Mouse (Mus musculus): Measurements from ENCODE around the gene Ube2cbp. TPM values are rescaled to one million over a fixed set of nuclear protein-coding genes. Genes with fewer than 3 reads are reported as not detected.

The Ube2cbp gene
- polyA plus RNA-seq, 1 experiment from 2014 or later: 4.4 TPM

DNA sequence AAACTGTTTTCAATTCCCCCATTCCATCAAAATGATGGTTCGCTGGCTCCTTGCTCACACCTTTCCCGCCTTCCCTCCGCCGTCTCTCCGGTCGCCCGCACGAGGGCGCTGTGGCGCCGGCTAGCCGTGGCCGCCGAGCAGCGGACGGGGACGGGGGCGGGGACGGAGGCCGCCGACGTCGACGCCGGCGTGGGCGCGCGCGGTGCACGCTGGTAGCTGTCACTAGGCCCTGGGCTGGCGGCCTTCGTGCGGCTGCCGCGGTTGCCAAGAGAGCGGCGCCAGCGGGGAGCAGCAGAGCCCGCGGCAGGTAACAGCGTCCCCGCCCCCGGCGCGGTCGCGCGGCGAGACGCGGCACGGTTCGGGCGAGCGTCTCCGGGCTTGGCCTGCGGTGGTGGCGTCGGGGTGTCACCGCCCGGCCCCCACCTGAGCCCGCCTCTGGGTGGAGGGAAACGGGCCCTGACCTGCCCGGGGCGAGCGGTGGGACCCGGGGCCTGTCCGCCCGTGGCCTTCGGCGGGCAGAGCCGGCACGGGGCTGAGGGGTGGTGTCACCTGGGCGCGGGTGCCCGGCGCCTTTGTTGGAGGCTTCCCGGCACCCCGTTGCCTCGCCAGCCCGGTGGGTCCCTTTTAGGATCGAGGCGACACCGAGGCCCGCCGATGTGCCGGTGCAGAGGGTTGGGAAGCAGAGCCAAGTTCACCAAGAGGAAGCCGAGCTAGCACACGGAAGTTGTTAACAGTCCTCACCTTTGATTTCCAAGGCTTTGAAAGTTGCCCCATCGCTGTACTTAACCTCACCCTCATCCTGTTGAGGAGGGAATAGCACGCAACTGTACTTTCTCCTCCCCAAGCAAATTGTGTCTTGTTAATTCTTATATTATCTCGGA, 2.5 kb upstream of the Ube2cbp start, which contains the start of gene Dop1a:
Dop1a (plus strand) TSS at position 165 of the 881 bp plus-strand sequence.
- Histone ChIP-seq H3K27ac (replicated peaks) (peak within 1 kb of the TSS; percentile 86), H3K4me2 (replicated peaks) (peak within 1 kb of the TSS; percentile 55), H3K9me3 (no peaks in the 10 kb centered on the region), H3K27me3 (peaks cover 7% of the 10 kb centered on the region; the same call in 1 of the 2 replicates), H3K4me1 (peaks cover 19% of the 10 kb centered on the region), H3K36me3 (no peaks in the 10 kb centered on the region), H3K4me3 (peak within 1 kb of the TSS; percentile 91), H3K9ac (replicated peaks) (peak within 1 kb of the TSS; percentile 89)
- under 1% methylated on average over 91 of the region's 93 CpGs for WGBS
- ATAC-seq (replicated peaks): peak; percentile 96

DNA sequence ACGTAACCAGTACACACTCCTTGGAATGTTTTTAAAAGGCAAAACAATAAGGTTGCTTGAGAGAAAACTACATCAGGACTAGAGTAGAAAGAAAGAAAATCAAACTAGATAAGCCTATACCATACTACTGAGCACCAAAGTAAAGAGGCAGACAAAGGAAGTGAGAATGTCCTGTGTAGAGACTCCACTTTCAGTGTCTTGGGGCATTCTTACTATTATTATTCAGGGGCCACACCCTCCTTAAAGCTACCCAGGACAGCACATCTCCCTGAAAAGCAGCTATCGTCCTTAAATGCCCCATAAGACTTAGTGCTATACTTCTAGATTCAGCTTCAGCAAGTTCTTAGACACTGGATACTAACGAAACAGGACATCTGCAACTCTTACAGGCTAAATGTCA, 11.1 kb downstream of the Ube2cbp start:
- peaks cover 12% of the 10 kb centered on the region; the same call in 1 of the 2 replicates for H3K4me1 ChIP-seq
- WGBS: 88% methylated on average over 3 of the region's 3 CpGs
- H3K9ac ChIP-seq (replicated peaks): no peak overlapping the region
- no peak overlapping the region for H3K27ac ChIP-seq (replicated peaks)
- no peak for ATAC-seq (replicated peaks)
- H3K4me2 ChIP-seq (replicated peaks): no peak overlapping the region
- H3K27me3 ChIP-seq: 0 out of 2 replicates have a peak, but pooled peaks cover 3% of the 10 kb centered on the region
- H3K4me3 ChIP-seq: no peak overlapping the region
- no peaks in the 10 kb centered on the region for H3K9me3 ChIP-seq
- no peaks in the 10 kb centered on the region for H3K36me3 ChIP-seq

DNA sequence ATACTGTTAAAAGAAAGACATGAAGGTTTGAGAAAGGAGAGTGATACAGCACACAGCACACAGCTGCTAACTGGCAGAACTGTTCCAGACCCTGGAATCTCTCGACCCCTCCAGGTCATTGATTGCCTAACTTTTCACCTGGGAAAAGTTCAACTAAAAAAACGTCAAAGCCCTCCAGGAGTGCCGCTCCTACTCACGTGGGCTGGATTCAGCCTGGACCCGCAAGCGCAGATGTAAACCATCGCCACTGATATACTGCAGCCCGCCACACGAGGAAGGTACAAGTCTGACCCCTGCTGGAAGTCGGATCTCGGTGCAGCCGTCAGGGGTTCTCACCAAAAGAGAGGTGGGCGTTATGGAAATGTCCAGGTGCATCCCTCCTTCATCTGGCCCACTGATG, 13.1 kb downstream of the Ube2cbp start:
- Histone ChIP-seq H3K9ac (replicated peaks) (no peak overlapping the region), H3K9me3 (no peaks in the 10 kb centered on the region), H3K4me2 (replicated peaks) (peak overlapping the region; percentile 40), H3K4me1 (peaks cover 12% of the 10 kb centered on the region; the same call in 1 of the 2 replicates), H3K27ac (replicated peaks) (no peak overlapping the region), H3K4me3 (peak overlapping the region; percentile 17; the same call in 1 of the 2 replicates), H3K27me3 (0 out of 2 replicates have a peak, but pooled peaks cover 3% of the 10 kb centered on the region), H3K36me3 (no peaks in the 10 kb centered on the region)
- under 1% methylated on average over 13 of the region's 13 CpGs for WGBS
- ATAC-seq (replicated peaks): peak; percentile 81

DNA sequence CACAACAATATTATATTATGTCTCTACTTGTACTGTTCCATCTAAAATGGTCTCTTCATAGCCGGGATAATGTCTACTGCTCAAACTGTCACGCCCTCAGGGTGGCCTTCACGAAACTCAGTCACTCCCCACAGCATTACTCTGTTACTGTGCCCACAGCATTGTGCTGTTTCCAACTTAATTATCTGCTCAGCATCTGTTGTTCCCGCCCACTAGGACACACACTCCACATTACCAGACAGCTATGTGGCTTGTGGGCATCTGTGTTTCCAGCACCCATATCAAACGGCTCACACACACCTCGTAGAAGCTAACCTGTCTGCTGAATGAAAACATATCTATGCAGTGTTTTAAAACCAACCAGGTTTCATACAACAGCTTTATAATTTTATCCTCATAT, 13.7 kb downstream of the Ube2cbp start:
- Histone ChIP-seq H3K27me3 (0 out of 2 replicates have a peak, but pooled peaks cover 3% of the 10 kb centered on the region), H3K4me1 (peaks cover 12% of the 10 kb centered on the region; the same call in 1 of the 2 replicates), H3K27ac (replicated peaks) (no peak overlapping the region), H3K9ac (replicated peaks) (no peak overlapping the region), H3K36me3 (no peaks in the 10 kb centered on the region), H3K4me3 (no peak overlapping the region), H3K9me3 (no peaks in the 10 kb centered on the region), H3K4me2 (replicated peaks) (no peak overlapping the region)
- peak; percentile 59 for ATAC-seq (replicated peaks)
- WGBS: 23% methylated on average over 6 of the region's 6 CpGs

DNA sequence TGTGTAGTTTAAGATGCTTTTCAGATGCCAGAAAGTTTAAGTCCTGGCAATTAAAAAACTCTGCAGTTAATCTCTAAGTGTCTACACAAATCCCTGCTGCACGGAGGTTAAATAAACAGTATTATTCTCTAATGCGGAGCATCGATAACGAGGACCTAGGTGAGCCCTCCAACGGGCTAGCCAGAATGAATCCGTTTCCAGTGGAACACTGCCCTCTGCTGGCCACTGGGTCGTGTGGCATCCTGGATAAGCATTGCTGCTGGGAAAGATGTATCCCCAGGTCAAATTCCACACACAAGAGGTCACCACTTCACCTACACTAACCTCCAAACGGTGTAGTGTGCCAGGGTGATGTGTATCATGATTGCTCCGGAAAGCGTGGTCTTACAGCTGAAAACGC, 15.2 kb downstream of the Ube2cbp start:
- Histone ChIP-seq H3K4me3 (no peak overlapping the region), H3K9me3 (no peaks in the 10 kb centered on the region), H3K9ac (replicated peaks) (no peak overlapping the region), H3K4me1 (peaks cover 12% of the 10 kb centered on the region; the same call in 1 of the 2 replicates), H3K27me3 (0 out of 2 replicates have a peak, but pooled peaks cover 3% of the 10 kb centered on the region), H3K36me3 (no peaks in the 10 kb centered on the region), H3K27ac (replicated peaks) (no peak overlapping the region), H3K4me2 (replicated peaks) (no peak overlapping the region)
- peak; percentile 70 for ATAC-seq (replicated peaks)
- WGBS: 6% methylated on average over 11 of the region's 11 CpGs

DNA sequence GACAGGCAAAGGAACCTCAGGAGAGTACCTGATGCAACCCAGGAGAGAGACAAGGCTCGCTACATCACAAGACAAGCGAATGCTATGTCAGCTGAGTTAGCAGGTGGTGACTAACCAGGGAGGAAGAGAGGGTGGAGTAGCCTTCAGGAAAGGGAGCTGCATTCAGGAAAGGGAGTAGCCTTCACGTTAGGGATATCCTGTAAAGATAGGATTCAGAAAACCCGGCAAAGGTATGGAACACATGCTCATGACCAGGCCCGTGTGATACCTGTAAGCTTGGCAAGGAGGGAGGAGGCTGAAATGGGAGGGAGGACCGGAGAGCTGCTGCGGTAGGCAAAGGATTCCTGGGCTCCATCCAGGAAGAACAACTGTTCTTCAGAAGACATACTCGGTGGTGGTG, 17.3 kb downstream of the Ube2cbp start:
- peaks cover 12% of the 10 kb centered on the region; the same call in 1 of the 2 replicates for H3K4me1 ChIP-seq
- no peaks in the 10 kb centered on the region for H3K9me3 ChIP-seq
- H3K4me3 ChIP-seq: no peak overlapping the region
- no peak overlapping the region for H3K4me2 ChIP-seq (replicated peaks)
- no peaks in the 10 kb centered on the region for H3K27me3 ChIP-seq
- H3K9ac ChIP-seq (replicated peaks): no peak overlapping the region
- no peak overlapping the region for H3K27ac ChIP-seq (replicated peaks)
- whole genome bisulfite sequencing: 88% methylated on average over 8 of the region's 8 CpGs
- ATAC-seq (replicated peaks): no peak
- H3K36me3 ChIP-seq: no peaks in the 10 kb centered on the region

DNA sequence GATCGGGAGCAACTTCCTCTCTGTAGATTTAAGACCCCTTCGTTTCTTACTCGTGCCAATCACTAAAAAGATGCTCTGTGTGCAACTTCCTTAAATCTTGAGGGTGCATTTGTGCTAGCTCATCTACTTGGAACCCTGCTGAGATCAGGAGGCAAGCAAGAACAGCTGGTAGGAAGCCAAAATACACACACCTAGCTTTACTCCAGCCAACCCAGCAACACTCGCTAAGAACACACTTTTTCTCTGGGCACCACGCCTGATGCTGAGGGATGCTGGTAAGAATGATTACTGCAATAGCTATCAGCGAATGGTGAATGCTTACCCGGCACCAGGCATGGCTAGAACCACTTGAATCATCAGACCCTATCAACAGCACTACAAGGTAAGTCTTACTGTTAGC, 17.9 kb downstream of the Ube2cbp start:
- H3K4me2 ChIP-seq (replicated peaks): no peak overlapping the region
- ATAC-seq (replicated peaks): no peak
- no peaks in the 10 kb centered on the region for H3K27me3 ChIP-seq
- no peaks in the 10 kb centered on the region for H3K9me3 ChIP-seq
- no peak overlapping the region for H3K27ac ChIP-seq (replicated peaks)
- H3K4me3 ChIP-seq: no peak overlapping the region
- H3K36me3 ChIP-seq: no peaks in the 10 kb centered on the region
- H3K9ac ChIP-seq (replicated peaks): no peak overlapping the region
- H3K4me1 ChIP-seq: peaks cover 12% of the 10 kb centered on the region; the same call in 1 of the 2 replicates
- WGBS: 87% methylated on average over 7 of the region's 7 CpGs

DNA sequence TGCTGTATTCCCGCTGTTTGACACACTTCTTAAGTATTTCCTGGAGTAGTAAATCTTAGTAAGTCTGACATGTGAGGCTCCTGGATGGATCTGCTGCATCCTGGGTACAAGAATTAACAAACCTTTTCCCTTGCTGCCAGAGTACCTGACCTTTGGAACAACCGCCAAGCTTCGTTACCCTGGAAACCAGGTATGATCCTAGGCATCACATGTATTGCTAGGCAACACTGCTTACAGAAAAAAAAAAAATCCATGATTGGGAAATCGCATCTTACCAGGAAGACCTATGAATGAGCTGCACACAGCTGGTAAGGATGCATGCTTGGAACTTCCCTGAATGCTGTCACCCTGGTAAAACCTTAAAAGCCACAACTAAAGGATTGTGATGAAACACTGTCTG, 22.5 kb downstream of the Ube2cbp start:
- no peak overlapping the region for H3K4me3 ChIP-seq
- H3K27me3 ChIP-seq: no peaks in the 10 kb centered on the region
- no peaks in the 10 kb centered on the region for H3K9me3 ChIP-seq
- no peaks in the 10 kb centered on the region for H3K4me1 ChIP-seq
- no peak overlapping the region for H3K27ac ChIP-seq (replicated peaks)
- H3K36me3 ChIP-seq: no peaks in the 10 kb centered on the region
- H3K9ac ChIP-seq (replicated peaks): no peak overlapping the region
- no peak for ATAC-seq (replicated peaks)
- WGBS: 85% methylated on average over 4 of the region's 4 CpGs
- H3K4me2 ChIP-seq (replicated peaks): no peak overlapping the region

DNA sequence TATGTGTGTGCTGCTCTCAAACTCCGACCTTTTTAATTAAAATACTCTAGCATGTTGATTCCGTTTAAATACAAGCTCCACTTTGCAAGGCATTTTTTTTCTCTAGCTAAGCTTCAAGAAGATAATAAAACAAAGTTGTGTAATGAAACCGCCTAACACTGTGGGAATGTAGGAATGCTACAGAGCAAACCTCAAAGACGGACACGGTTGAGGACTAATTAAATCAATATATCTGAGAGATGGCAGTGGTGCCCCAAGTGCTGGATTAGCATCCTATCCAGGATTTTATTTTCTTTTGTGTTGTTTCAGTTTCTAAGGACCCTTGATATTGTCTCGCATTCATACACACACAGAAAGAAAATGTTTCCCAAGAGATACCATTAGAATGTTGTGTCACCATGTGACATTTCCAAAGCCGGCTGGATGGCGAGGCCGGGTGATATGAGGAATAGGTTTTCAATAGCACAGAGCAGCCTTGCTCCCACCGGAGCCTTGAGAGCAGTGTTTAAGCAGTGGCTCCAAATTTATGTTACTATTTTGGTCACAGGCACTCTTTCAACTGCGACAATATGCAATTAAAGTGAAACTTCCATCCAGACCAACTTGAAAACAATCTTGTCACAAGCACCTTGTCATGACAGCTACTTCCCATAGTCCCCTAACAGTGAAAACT, 26.3 kb downstream of the Ube2cbp start:
- H3K4me2 ChIP-seq (replicated peaks): no peak overlapping the region
- no peaks in the 10 kb centered on the region for H3K27me3 ChIP-seq
- no peaks in the 10 kb centered on the region for H3K9me3 ChIP-seq
- WGBS: 49% methylated on average over 11 of the region's 11 CpGs
- H3K9ac ChIP-seq (replicated peaks): no peak overlapping the region
- no peaks in the 10 kb centered on the region; the same call in 1 of the 2 replicates for H3K36me3 ChIP-seq
- no peak overlapping the region for H3K4me3 ChIP-seq
- H3K4me1 ChIP-seq: no peaks in the 10 kb centered on the region
- no peak for ATAC-seq (replicated peaks)
- no peak overlapping the region for H3K27ac ChIP-seq (replicated peaks)

DNA sequence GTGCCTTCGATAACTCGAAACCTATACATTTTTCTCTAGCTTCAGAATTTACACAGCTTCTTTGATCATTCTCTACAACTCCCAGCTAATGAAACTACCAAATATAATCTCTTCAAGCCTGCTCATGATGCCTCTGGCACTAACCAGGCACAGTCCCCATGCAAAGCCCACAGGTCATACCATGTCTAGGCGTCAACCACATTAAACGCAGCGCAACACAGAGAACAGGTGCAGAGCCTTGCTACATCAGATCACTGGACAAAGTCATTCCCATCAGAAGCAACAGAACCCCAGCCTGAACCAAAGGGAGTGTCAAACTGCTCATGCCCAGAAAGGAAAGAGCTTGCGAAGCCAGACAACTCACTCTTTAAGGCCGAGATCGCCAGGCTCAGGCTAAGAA, 28.1 kb downstream of the Ube2cbp start:
- Histone ChIP-seq H3K27ac (replicated peaks) (no peak overlapping the region), H3K4me1 (no peaks in the 10 kb centered on the region), H3K4me3 (no peak overlapping the region), H3K4me2 (replicated peaks) (no peak overlapping the region), H3K9ac (replicated peaks) (no peak overlapping the region), H3K27me3 (no peaks in the 10 kb centered on the region), H3K9me3 (no peaks in the 10 kb centered on the region), H3K36me3 (no peaks in the 10 kb centered on the region; the same call in 1 of the 2 replicates)
- no peak for ATAC-seq (replicated peaks)
- WGBS: 96% methylated on average over 8 of the region's 8 CpGs

DNA sequence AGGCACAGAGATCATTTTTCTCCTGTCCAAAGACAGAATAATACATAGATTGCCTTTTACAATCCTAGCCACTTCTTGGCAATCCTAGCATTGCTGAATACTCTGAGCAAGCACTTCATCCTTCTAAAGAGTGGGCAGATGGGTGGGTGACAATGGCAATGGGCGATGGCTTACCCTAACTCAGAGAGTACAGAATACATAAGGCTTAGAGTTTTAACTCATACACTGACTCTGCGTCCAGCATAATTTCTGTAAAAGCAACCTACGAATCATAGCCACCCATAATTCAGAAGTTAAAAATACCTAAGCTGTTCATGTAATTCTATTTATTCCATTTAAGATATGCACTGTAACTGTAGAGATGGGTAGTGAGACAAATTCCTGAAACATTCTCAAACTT, 29.2 kb downstream of the Ube2cbp start:
- Histone ChIP-seq H3K9ac (replicated peaks) (no peak overlapping the region), H3K4me2 (replicated peaks) (no peak overlapping the region), H3K27me3 (no peaks in the 10 kb centered on the region), H3K4me1 (no peaks in the 10 kb centered on the region), H3K27ac (replicated peaks) (no peak overlapping the region), H3K9me3 (no peaks in the 10 kb centered on the region), H3K4me3 (no peak overlapping the region), H3K36me3 (no peaks in the 10 kb centered on the region; the same call in 1 of the 2 replicates)
- no peak for ATAC-seq (replicated peaks)
- WGBS: 95% methylated on average over 3 of the region's 3 CpGs

DNA sequence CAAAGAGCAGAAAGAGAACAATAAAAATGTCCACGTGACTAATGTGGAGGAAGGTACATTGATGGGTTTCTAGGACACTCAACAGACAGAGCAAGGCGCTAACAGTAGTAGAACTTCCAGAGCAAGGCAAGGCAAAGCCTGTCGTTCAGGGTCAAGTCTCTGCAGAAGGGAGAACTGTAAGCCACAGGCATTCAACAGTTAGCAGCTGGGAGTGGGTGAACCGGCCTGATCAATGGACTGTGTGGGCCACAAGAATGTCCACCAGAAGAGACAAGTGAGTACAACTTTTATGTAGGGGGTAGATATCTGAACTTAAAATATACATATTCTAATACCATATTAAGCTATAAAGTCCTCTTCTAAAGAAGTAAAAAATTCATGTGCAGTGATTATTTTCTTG, 41.4 kb downstream of the Ube2cbp start:
- whole genome bisulfite sequencing: 82% methylated on average over 4 of the region's 4 CpGs
- H3K27ac ChIP-seq (replicated peaks): no peak overlapping the region
- no peak overlapping the region for H3K4me2 ChIP-seq (replicated peaks)
- H3K9me3 ChIP-seq: no peaks in the 10 kb centered on the region
- no peak for ATAC-seq (replicated peaks)
- H3K4me1 ChIP-seq: no peaks in the 10 kb centered on the region
- H3K4me3 ChIP-seq: no peak overlapping the region
- no peaks in the 10 kb centered on the region for H3K36me3 ChIP-seq
- H3K27me3 ChIP-seq: no peaks in the 10 kb centered on the region
- no peak overlapping the region for H3K9ac ChIP-seq (replicated peaks)
